Mouse (Mus musculus) hindbrain, embryonic 13.5 days (tissue): ENCODE results near the gene Elovl7. TPM values are rescaled to one million over a fixed set of nuclear protein-coding genes. Genes with fewer than 3 reads are reported as not detected.

Experiments
- polyA plus RNA-seq: library from polyadenylated mRNA; unstranded; fragments of >200 nt; fragmentation: Nextera tagmentation; extraction: Ambion mirVana; gene quantifications from 2 replicates; pipeline ENCODE4 v1.2.1, GENCODE M21; 2015

Gene Elovl7
- polyA plus RNA-seq, 1 experiment from 2014 or later = 2.4 TPM

Other genes starting within 250 kb of the Elovl7 start
- 37.5 and 42.9 TPM in 2 replicates for gene Smim15, start 170.0 kb upstream of the Elovl7 start, polyA plus RNA-seq
- 77.6 and 88.2 TPM in 2 replicates for gene Ndufaf2, start 55.8 kb upstream of the Elovl7 start, polyA plus RNA-seq
- gene Ercc8, start 55.7 kb upstream of the Elovl7 start, polyA plus RNA-seq = 24.8 and 26.7 TPM in 2 replicates
- 2.3 and 2.7 TPM in 2 replicates for gene Depdc1b, start 101.9 kb downstream of the Elovl7 start, polyA plus RNA-seq
- 18.6 and 19.0 TPM in 2 replicates for gene Pde4d, start 235.5 kb downstream of the Elovl7 start, polyA plus RNA-seq